Mouse (Mus musculus) thymus, adult 2 months (tissue): ENCODE results near the gene Orc3.

Experiments
- CTCF ChIP-seq: fragments of 200-500 bp; IDR thresholded peaks from 2 replicates; pipeline ENCODE4 v1.5.1; 2012; ENCODE audit warnings: mild to moderate bottlenecking, control low read depth, low read length, moderate library complexity, borderline replicate concordance; ENCODE audit not compliant: control insufficient read depth, poor library complexity, insufficient read depth; ENCODE audit errors: extremely low read depth
- POLR2A ChIP-seq: fragments of 200-500 bp; IDR thresholded peaks from 2 replicates; pipeline ENCODE4 v1.6.1; 2012; ENCODE audit warnings: mild to moderate bottlenecking, low read length, control low read depth, moderate library complexity; ENCODE audit not compliant: control insufficient read depth, poor library complexity, insufficient read depth; ENCODE audit errors: extremely low read depth

DNA sequence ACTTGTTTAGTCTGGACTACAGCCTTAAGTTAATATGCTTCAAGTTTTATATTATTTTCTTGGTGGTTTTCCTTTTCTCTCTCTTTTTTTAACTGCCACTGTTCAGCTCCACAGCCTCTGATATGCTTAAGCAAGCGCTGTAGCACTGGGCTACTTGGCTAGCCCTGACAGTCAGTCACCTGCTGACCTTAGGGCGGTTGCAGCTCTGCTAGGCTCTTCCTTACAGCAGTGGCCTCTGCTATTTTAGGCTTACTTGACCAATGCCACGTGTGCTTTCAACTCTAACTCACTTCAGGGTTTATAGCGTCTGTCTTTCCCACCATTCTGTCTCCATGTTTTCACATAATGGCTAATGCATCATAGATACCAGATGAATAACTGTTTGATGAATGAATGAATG is 10.8 kb upstream of the Orc3 start:
- TF ChIP-seq CTCF = no peak
- no peak for TF ChIP-seq POLR2A
